Mouse (Mus musculus): Measurements from ENCODE around the gene Nprl2. TPM values are rescaled to one million over a fixed set of nuclear protein-coding genes. Genes with fewer than 3 reads are reported as not detected.

Nprl2 gene
- polyA plus RNA-seq, 1 experiment: 0.92 TPM

- TF ChIP-seq GATA1 (IDR thresholded peaks at IDR 0.05; ENCODE audit: low read length): no peak
Measured at GRCm38 (mm10) chr9:107594281-107595062, 52.4 kb downstream of the Nprl2 start.

Other genes with a start within 250 kb of the Nprl2 start
- gene Cish, start 246.2 kb upstream of the Nprl2 start, polyA plus RNA-seq (2012): 121 and 125 TPM in 2 replicates
- gene Hemk1, start 203.9 kb upstream of the Nprl2 start, polyA plus RNA-seq (2012): 9.0 and 15.2 TPM in 2 replicates
- 0.14 and 0.16 TPM in 2 replicates for gene 6430571L13Rik, start 201.6 kb upstream of the Nprl2 start, polyA plus RNA-seq (2012)
- not detected in 2 replicates for gene Cacna2d2, start 142.6 kb upstream of the Nprl2 start, polyA plus RNA-seq (2012)
- gene Tmem115, start 8.3 kb upstream of the Nprl2 start, polyA plus RNA-seq (2012): 35.6 and 43.9 TPM in 2 replicates
- gene Cyb561d2, start within 50 bp of the Nprl2 start, polyA plus RNA-seq (2012): 11.6 and 11.7 TPM in 2 replicates
- 0.28 and 0.44 TPM in 2 replicates for gene Zmynd10, start 5.1 kb downstream of the Nprl2 start, polyA plus RNA-seq (2012)
- gene Rassf1, start 9.3 kb downstream of the Nprl2 start, polyA plus RNA-seq (2012): 10.7 and 15.9 TPM in 2 replicates
- gene Tusc2, start 21.0 kb downstream of the Nprl2 start, polyA plus RNA-seq (2012): 27.3 and 31.3 TPM in 2 replicates
- gene Hyal2, start 25.7 kb downstream of the Nprl2 start, polyA plus RNA-seq (2012): 22.8 and 27.1 TPM in 2 replicates
- 1.3 and 1.4 TPM in 2 replicates for gene Hyal1, start 34.7 kb downstream of the Nprl2 start, polyA plus RNA-seq (2012)
- 35.5 and 40.9 TPM in 2 replicates for gene Naa80, start 36.7 kb downstream of the Nprl2 start, polyA plus RNA-seq (2012)
- gene Hyal3, start 38.6 kb downstream of the Nprl2 start, polyA plus RNA-seq (2012): 0.06 and 0.45 TPM in 2 replicates
- gene Ifrd2, start 45.4 kb downstream of the Nprl2 start, polyA plus RNA-seq (2012): 131 and 135 TPM in 2 replicates
- gene Sema3b, start 67.0 kb downstream of the Nprl2 start, polyA plus RNA-seq (2012): not detected in 2 replicates
- 427 and 551 TPM in 2 replicates for gene Gnai2, start 93.1 kb downstream of the Nprl2 start, polyA plus RNA-seq (2012)
- gene Slc38a3, start 127.3 kb downstream of the Nprl2 start, polyA plus RNA-seq (2012): not detected in 2 replicates
- not detected in 2 replicates for gene Gnat1, start 137.5 kb downstream of the Nprl2 start, polyA plus RNA-seq (2012)
- gene Sema3f, start 168.2 kb downstream of the Nprl2 start, polyA plus RNA-seq (2012): 0.02 and 0.05 TPM in 2 replicates
- gene Rbm5, start 228.8 kb downstream of the Nprl2 start, polyA plus RNA-seq (2012): 16.1 and 25.4 TPM in 2 replicates

Data from G1E-ER4 (cell line).